Mouse (Mus musculus) thymus, postnatal 4 days (tissue): ENCODE measurements around the gene Myo1b.

Experiments used
- DNase-seq: peaks from one replicate; pipeline ENCODE4 v3.0.0; 2021

Gene Myo1b

GRCm38 (mm10) chr1:51915576-51916156 lies at the start of gene Myo1b:
TSS of gene Myo1b (minus strand) at chr1:51916071.
- peak; percentile 64 for DNase-seq

DNA sequence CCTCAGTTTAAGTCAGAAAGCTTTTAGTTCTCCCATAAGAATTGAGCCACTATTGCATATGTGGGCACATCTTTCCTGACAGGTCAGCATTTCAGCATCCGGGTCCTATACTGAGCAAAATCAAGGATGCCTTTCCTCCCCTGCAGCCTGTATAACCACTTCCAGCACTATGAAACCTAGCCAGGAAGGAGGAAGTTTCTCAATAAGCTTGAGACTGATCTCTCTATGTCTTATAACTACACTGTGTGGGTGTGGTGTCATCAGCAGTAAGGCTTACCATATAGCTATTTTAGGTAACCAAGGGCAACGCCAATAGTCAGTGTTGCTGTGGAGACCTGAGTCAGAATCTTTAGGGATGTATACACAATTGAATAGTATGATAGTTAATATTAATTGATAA lies 48.8 kb upstream of the Myo1b start:
- no peak for DNase-seq

- DNase-seq, result no peak
Measured at GRCm38 (mm10) chr1:51947116-51947515, 31.2 kb upstream of the Myo1b start.

DNA sequence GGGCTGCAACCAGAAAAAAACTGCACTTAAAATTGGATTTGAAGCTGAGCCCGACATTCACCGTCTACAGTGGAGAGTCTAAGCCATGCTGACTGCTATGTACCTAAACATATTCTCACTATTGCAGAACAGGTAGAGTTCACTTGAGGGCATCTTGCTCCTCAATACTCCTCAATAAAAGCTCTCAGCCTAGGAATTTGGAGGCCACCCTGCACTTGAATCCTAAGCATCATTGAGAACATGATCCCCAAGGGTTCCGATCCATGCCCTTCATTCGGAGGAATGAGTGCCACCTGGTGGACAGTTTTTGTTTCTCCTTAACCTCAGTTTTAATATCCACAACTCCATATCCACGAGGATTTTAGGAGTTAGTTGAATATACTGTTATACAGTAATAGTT lies 28.9 kb upstream of the Myo1b start:
- peak; percentile 34 for DNase-seq

GRCm38 (mm10) chr1:51938357-51938756 lies 22.5 kb upstream of the Myo1b start:
- DNase-seq, result no peak

GRCm38 (mm10) chr1:51935006-51935405 lies 19.1 kb upstream of the Myo1b start:
- DNase-seq, result no peak

- peak; percentile 30 for DNase-seq
Measured at GRCm38 (mm10) chr1:51934176-51934924, 18.5 kb upstream of the Myo1b start.

- DNase-seq, result no peak
Measured at GRCm38 (mm10) chr1:51932826-51933225, 17.0 kb upstream of the Myo1b start.

DNA sequence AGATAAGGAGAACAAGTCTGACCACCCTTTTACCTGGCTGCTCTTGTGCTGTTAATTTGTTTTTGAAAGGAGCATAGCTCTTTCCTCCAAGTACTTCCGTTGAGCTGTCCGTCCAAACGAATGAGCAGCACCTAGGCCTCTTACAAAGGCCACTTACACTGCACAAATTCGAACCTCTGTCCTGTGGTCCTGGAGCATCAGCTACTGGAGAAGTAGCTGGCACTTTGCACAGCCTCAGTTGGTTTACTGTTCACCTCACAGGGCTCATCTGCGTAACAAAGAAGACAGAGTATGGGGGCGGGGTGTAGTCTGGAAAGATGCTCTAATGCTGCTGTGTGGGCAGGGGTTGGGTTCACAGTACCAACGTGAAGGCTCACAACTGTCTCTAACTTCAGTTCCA lies 15.7 kb upstream of the Myo1b start:
- DNase-seq, result no peak

- DNase-seq, result no peak
Measured at GRCm38 (mm10) chr1:51930584-51930983, 14.7 kb upstream of the Myo1b start.

DNA sequence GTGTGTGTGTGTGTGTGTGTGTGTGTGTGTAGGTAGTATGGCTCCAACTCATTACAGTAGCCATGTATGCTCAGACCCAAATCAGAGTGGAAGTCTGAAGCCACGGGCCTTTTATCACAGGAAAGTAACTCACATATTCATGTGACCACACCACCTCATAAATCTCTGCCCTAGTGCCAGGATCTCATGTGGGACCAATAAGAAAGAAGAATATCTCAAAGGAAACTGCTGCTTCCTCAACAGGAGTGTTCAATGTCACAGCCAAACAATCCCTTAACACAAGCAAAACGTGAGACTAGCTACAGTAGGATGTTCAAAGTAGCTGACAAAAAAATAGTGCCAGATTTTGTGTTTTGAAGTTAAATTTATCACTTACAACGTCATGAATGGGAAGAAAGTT lies 13.7 kb upstream of the Myo1b start:
- no peak for DNase-seq

- DNase-seq, result no peak
Measured at GRCm38 (mm10) chr1:51922820-51923219, 6.9 kb upstream of the Myo1b start.

DNA sequence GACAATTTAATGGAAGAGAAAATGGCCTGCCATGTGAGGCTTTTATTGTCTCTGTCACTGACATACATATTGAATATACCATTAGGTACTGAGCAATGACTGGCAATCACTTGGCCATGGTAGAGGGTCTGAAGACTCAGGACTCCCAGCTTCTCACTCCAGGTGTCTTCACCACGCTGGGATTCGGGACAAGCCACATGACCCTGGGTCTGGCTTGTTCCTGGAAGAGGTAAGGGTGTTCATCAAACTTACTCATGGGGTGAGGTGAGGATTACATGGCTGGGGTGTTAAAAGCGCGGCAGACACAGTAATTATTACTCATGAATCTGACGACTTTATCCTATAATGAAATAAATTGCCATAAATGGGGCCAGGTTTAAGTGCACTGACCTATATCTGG lies 405 bp upstream of the Myo1b start:
- DNase-seq, result no peak

GRCm38 (mm10) chr1:51915051-51915575 lies 758 bp downstream of the Myo1b start:
- peak; percentile 56 for DNase-seq

GRCm38 (mm10) chr1:51914095-51914494 lies 1.8 kb downstream of the Myo1b start:
- DNase-seq, result no peak

GRCm38 (mm10) chr1:51913071-51913814 lies 2.6 kb downstream of the Myo1b start:
- no peak for DNase-seq

DNA sequence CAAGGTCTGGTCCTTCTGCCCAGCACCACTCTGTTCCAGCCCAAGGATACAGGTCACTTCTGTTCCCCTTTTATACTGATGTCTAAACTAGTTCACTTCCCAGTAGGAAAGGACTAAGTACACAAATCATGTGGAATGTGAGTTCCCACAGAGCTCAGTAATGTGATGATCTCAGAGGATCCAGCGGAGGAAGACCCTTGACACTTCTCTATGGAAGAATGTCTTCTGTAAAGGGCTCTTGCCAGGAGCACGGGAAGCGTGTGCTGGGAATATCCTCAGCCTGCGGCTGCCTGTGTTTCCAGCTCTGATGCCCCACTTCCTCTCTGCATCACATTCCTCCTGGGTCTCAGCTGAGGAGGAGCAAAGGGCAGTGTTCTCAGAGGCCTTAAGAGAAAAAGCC lies 4.5 kb downstream of the Myo1b start:
- no peak for DNase-seq

- DNase-seq, result no peak
Measured at GRCm38 (mm10) chr1:51909204-51909603, 6.7 kb downstream of the Myo1b start.

DNA sequence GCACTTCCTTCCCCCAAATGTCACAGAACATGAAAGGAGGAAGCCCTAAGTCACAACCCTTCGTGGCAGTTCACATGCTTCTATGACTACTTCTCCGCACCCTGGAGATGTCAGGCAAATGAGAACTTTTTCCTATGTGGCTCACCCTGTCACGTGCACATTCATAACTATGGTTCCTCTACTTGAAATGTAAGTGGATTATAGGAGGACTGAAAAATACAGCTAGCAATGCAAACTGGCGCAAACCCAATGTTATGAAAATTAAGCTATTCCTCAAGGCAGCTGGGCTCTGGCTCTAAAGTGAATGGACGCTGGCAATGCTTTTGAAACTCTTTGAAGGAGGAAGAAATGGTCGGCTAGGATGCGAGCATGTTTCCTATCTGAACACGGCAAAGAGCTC lies 8.1 kb downstream of the Myo1b start:
- no peak for DNase-seq

GRCm38 (mm10) chr1:51906206-51906906 lies 9.5 kb downstream of the Myo1b start:
- DNase-seq, result no peak

DNA sequence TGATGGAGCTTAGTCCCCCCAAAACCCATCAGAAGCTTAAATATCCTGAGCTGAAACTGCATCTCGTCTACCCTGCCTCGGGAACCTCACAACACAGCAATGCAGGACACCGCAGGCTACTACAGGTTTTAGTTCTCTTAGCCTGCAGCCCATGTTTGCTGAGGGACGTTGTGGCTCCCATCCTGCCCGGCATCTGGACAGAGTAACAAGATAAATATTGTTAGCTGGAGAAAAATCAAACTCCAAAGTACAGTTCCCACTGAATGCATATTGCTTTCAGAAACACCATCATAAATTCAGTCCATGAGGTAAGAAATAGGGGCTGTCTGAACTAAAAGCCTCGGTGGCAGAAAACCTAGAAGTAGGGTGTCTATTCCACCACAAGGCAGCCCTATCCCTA lies 10.8 kb downstream of the Myo1b start:
- no peak for DNase-seq

GRCm38 (mm10) chr1:51897160-51897572 lies 18.7 kb downstream of the Myo1b start:
- DNase-seq, result no peak

DNA sequence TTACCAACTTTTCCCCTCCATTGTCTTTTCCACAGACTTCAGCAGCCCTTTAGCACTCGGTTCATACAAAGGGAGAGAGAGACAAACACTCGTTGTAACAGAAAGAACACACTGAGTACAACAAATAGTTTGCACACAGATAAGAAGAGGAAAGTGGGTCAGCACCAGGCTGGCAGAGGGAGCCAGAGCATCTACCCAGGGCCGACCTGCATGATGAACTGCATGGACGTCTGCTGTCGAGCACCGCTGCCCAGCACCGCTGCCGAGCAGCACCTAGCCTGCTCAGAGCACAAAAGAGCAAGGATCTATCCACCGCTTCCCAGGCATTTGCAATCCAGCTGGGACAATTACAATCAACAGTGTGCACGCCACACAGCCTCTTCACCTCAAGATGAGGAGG lies 19.9 kb downstream of the Myo1b start:
- no peak for DNase-seq
